Mouse (Mus musculus) forebrain, embryonic 13.5 days (tissue): ENCODE data around the gene Tgm6. TPM values are rescaled to one million over a fixed set of nuclear protein-coding genes. Genes with fewer than 3 reads are reported as not detected.
A peak's percentile ranks its signal among the peaks of the same experiment; 100 is the strongest.

ENCODE experiments used
- ATAC-seq: fragments of 200-750 bp; cut with Nextera tagmentation; 2 replicates; pipeline ENCODE4 v1.8.0; 2017
- H3K27ac ChIP-seq: fragments of 300-500 bp; sonication (generic); 2 replicates; pipeline ENCODE4 v1.5.1; 2015; ENCODE audit warnings: inconsistent platforms, mild to moderate bottlenecking, moderate library complexity
- H3K27me3 ChIP-seq: fragments of 300-500 bp; sonication (generic); 2 replicates; pipeline ENCODE4 v1.6.1; 2015; ENCODE audit warnings: mild to moderate bottlenecking, inconsistent platforms
- H3K36me3 ChIP-seq: fragments of 300-500 bp; sonication (generic); 2 replicates; pipeline ENCODE4 v1.6.1; 2015; ENCODE audit warnings: mild to moderate bottlenecking, inconsistent platforms; ENCODE audit not compliant: poor library complexity, severe bottlenecking
- H3K4me1 ChIP-seq: fragments of 300-500 bp; sonication (generic); 2 replicates; pipeline ENCODE4 v1.6.1; 2015; ENCODE audit warnings: inconsistent platforms
- H3K4me2 ChIP-seq: fragments of 300-500 bp; sonication (generic); 2 replicates; pipeline ENCODE4 v1.6.1; 2015; ENCODE audit warnings: inconsistent platforms, mild to moderate bottlenecking, moderate library complexity
- H3K4me3 ChIP-seq: fragments of 300-500 bp; sonication (generic); 2 replicates; pipeline ENCODE4 v1.5.1; 2015; ENCODE audit warnings: mild to moderate bottlenecking, inconsistent platforms
- H3K9ac ChIP-seq: fragments of 300-500 bp; sonication (generic); 2 replicates; pipeline ENCODE4 v1.6.1; 2015; ENCODE audit warnings: mild to moderate bottlenecking, inconsistent platforms
- H3K9me3 ChIP-seq: fragments of 300-500 bp; sonication (generic); replicated peaks from 2 replicates; pipeline ENCODE4 v1.6.1; 2016; ENCODE audit warnings: inconsistent platforms
- WGBS: fragments of 180-500 bp; shearing (Covaris S2); methylation state at CpG from one replicate; pipeline ENCODE4 v1.1.7; 2015; 5-methylcytosine and 5-hydroxymethylcytosine counted together
- polyA plus RNA-seq: library from polyadenylated mRNA; unstranded; fragments of >200 nt; fragmentation: Nextera tagmentation; extraction: Ambion mirVana; gene quantifications from 2 replicates; pipeline ENCODE4 v1.2.1, GENCODE M21; 2015

Tgm6 gene
- polyA plus RNA-seq, 1 experiment from 2014 or later = 0.06 TPM

DNA sequence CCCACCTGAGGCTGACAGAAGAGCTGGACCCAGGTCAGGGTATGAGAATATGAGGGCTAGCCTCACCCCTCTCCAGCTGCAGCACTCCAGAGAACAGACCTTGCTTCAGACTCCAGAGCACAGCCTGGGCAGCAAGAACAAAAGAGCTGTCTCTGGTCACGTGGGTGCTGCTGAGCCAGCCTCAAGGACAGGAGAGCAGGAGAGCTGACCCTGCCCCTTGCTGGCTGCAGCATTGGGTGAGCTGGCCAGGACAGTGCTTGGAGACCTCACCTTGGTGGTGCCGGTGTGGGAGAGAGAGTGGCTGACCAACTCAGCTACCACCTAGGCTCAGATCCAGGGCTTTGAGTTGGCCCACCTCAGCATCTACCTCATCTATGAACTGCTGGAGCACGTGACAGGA lies 43.0 kb downstream of the Tgm6 start:
- H3K36me3 ChIP-seq = no peaks in the 10 kb centered on the region
- H3K27me3 ChIP-seq = no peaks in the 10 kb centered on the region
- no peak for ATAC-seq
- no peak overlapping the region for H3K4me2 ChIP-seq
- no peak overlapping the region for H3K27ac ChIP-seq
- H3K4me3 ChIP-seq = no peak overlapping the region
- no peak overlapping the region for H3K9ac ChIP-seq
- peaks cover 7% of the 10 kb centered on the region; the same call in 1 of the 2 replicates for H3K4me1 ChIP-seq
- WGBS = 74% methylated on average over 3 of the region's 3 CpGs
- H3K9me3 ChIP-seq = no peaks in the 10 kb centered on the region

DNA sequence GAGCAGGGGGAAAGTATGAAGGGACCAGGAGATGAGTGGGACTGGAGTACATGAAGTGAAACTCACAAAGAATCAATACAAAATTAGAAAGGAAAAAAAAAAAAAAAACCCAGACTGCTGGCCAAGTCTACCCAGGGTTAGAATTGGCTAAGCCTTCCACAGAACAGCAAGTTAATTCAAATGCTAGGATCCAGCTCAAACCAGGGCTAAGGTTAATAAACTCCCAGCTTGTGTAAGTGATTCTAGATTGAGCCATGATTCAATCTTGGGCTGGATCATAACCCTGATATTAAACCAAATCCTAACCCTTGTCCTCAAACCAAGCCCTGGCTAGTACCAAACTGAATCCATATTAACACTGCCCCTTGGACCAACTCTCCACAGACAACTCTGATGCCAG lies 43.6 kb downstream of the Tgm6 start:
- ATAC-seq = no peak
- Histone ChIP-seq H3K36me3 (no peaks in the 10 kb centered on the region), H3K4me2 (no peak overlapping the region), H3K27me3 (no peaks in the 10 kb centered on the region), H3K9ac (no peak overlapping the region), H3K27ac (no peak overlapping the region), H3K4me1 (peaks cover 7% of the 10 kb centered on the region; the same call in 1 of the 2 replicates), H3K9me3 (no peaks in the 10 kb centered on the region), H3K4me3 (no peak overlapping the region)

DNA sequence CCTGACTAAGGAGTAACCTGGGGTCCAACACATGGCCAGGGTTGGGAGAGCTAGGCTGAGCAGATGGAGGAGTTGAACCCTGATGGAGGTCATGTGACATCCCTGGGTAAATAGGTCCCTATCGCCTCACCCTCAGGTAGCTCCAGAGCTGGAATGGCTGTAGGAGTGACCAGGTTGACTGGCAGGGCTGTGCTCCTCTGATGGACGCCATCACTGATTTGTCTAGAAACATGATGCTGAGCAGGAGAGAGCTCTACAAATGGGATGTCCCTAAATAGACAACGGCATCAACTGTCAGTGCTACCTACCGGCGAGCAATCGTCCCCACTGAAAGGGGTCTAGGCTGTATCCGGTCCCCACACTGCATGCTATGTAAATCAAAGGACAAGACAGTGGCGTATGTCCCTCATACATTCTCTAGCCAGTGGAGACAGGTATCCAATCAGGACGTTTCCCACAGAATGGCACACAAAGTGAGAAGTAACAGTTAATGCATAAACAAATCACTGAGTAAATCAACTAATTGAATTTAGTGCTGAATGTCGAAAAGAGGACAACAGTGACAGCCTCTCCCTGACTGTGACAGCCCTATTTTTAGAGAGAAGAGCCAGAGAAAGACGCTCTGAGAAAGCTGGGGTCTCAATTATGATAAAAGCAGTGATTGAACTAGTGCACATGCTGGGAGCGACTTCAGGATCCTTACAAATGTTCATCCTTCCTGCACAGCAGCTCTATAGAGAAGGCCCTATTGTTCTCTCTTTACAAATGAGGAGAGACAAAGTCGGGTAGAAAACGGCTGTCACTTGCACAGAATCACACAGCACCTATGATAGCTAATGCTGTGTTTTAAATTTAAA lies 45.2 kb downstream of the Tgm6 start:
- Histone ChIP-seq H3K27ac (peak overlapping the region; percentile 35), H3K9ac (no peak overlapping the region), H3K4me2 (no peak overlapping the region), H3K4me3 (no peak overlapping the region), H3K27me3 (no peaks in the 10 kb centered on the region), H3K36me3 (no peaks in the 10 kb centered on the region), H3K4me1 (peaks cover 7% of the 10 kb centered on the region; the same call in 1 of the 2 replicates), H3K9me3 (no peaks in the 10 kb centered on the region)
- WGBS = 48% methylated on average over 14 of the region's 14 CpGs
- peak; percentile 67 for ATAC-seq

DNA sequence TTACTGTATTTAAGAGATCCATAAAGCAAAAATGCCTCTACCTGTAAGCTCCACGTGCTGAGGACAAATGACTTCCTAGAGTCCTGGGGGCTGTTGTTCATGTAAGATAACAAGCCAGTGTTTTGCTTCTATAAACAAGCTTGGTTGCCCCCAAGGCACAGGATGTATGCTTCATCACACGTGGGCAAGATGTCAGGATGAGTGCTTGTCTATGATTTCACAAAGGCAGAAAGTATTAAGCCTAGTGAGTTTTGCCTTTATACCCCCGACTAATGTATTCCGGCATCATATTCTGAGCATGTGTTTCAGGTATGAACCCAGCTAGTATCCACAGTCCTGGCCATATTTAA lies 45.8 kb downstream of the Tgm6 start:
- H3K36me3 ChIP-seq = no peaks in the 10 kb centered on the region
- no peak overlapping the region for H3K9ac ChIP-seq
- WGBS = 55% methylated on average over 4 of the region's 4 CpGs
- H3K27ac ChIP-seq = peak overlapping the region; percentile 35
- H3K4me1 ChIP-seq = peaks cover 7% of the 10 kb centered on the region; the same call in 1 of the 2 replicates
- no peak overlapping the region for H3K4me3 ChIP-seq
- no peak for ATAC-seq
- no peak overlapping the region for H3K4me2 ChIP-seq
- no peaks in the 10 kb centered on the region for H3K9me3 ChIP-seq
- no peaks in the 10 kb centered on the region for H3K27me3 ChIP-seq

DNA sequence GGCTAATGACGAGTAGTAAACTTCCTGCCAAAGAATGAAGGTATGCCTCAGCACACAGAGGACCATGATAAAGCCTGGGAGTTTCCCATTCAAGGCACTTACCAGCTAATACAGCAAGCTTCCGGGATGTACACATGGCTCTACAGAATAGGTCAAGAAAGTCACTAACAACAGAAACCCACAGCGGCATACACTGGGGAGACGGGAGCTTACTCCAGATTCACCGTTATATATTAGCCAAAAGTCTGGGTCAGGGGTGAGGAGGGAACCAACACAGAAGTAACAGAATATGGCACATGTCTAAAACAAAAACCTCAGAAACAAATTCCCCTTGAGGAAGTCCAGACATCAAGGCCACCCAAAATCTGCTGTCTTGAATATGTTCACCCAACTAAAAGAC lies 50.5 kb downstream of the Tgm6 start:
- Histone ChIP-seq H3K36me3 (peaks cover 15% of the 10 kb centered on the region), H3K9me3 (no peaks in the 10 kb centered on the region), H3K4me3 (no peak overlapping the region), H3K9ac (no peak overlapping the region), H3K27ac (no peak overlapping the region), H3K27me3 (no peaks in the 10 kb centered on the region), H3K4me1 (peaks cover 7% of the 10 kb centered on the region), H3K4me2 (no peak overlapping the region)
- ATAC-seq = no peak
- 87% methylated on average over 5 of the region's 5 CpGs for WGBS

DNA sequence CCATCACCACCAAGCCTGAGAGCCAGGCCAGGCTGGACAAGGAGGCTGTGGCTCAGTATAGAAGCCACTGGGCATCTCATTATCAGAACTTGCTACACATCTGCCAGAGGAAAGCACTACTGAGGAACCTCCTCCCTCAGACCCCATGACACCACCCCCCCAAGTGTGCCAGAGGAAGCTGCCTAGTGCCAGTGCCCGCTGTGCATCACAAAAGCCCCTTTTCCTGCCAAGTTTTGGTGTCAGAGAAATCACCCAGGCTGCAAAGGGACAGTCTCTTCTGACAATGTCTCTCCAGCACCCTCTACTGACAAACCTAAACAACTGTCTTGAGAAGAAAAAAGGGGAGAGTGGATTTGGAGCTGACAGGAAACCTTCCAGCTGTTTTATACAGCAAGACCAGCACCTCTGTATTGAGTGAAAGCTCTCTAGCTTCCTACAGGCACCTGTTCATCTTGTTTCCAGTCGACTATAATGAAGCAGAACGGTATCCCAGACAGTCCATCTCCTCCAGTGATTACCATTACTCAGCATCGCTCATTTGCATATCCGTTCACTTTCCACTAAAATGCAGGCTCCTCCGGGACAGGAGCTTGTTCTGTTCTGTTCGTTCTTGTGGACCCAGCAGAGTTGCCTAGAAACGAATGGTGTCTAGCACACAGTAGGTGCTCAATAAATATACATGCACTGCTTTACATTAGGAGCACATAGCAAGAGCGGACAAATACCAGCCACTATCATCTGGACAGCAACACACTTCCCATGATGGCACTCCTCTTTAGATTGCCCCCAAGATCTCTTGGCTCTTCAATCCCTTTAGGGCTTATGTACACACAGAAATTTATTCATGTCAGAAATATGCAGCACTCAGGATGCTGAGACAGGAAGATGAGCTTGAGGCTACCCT lies 54.3 kb downstream of the Tgm6 start:
- Histone ChIP-seq H3K36me3 (peaks cover 42% of the 10 kb centered on the region), H3K9me3 (no peaks in the 10 kb centered on the region), H3K27me3 (no peaks in the 10 kb centered on the region), H3K4me1 (peaks cover 3% of the 10 kb centered on the region; the same call in 1 of the 2 replicates), H3K4me2 (no peak overlapping the region), H3K9ac (no peak overlapping the region), H3K4me3 (no peak overlapping the region), H3K27ac (no peak overlapping the region)
- peak; percentile 72 for ATAC-seq
- WGBS = 63% methylated on average over 9 of the region's 9 CpGs

DNA sequence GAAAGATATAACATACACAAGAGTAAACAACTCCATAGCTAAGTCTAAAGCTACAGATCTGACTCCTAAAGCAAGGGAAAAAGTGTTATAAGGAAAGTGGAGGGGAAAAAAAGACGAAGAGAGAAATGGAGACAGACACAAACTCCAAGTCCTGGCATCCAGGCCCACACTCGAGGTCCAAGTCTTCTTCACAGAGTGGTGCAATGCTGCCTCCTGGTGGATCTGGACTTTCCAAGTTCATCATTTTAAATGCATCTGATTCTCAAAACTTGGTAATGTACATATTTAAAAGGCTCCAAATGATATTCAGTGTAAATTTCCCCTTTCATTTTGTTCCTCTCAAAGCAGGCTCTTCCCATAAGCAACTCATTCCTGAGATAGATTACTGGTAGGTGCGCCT lies 55.6 kb downstream of the Tgm6 start:
- Histone ChIP-seq H3K27me3 (no peaks in the 10 kb centered on the region), H3K36me3 (peaks cover 55% of the 10 kb centered on the region), H3K4me1 (peaks cover 3% of the 10 kb centered on the region; the same call in 1 of the 2 replicates), H3K4me3 (no peak overlapping the region), H3K27ac (no peak overlapping the region), H3K9ac (no peak overlapping the region), H3K4me2 (no peak overlapping the region), H3K9me3 (no peaks in the 10 kb centered on the region)
- WGBS = 50% methylated on average over 3 of the region's 3 CpGs
- no peak for ATAC-seq

DNA sequence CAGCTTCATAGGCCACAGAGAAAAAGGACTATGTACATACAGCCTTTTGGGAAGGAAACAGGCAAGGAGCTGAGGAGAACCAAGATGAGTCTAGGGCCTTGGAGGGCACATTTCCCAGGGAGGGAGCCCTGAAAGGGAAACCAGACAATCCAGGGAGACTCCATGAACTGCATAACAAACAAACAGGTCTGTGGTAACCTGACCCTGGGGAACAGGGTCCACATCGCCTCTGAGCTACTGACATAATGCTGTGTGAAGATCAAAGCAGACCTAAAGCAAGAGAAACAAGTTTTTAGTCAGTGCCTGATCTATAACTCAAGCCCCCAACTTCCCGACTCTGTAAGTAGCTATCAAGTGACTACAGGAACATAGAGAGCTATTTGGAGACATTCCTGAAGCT lies 59.5 kb downstream of the Tgm6 start:
- peaks cover 80% of the 10 kb centered on the region for H3K36me3 ChIP-seq
- H3K27ac ChIP-seq = no peak overlapping the region
- no peaks in the 10 kb centered on the region for H3K27me3 ChIP-seq
- no peak overlapping the region for H3K9ac ChIP-seq
- no peak overlapping the region for H3K4me2 ChIP-seq
- peaks cover 3% of the 10 kb centered on the region for H3K4me1 ChIP-seq
- H3K4me3 ChIP-seq = no peak overlapping the region
- no peaks in the 10 kb centered on the region for H3K9me3 ChIP-seq
- no peak for ATAC-seq
- 88% methylated on average over 2 of the region's 2 CpGs for WGBS

DNA sequence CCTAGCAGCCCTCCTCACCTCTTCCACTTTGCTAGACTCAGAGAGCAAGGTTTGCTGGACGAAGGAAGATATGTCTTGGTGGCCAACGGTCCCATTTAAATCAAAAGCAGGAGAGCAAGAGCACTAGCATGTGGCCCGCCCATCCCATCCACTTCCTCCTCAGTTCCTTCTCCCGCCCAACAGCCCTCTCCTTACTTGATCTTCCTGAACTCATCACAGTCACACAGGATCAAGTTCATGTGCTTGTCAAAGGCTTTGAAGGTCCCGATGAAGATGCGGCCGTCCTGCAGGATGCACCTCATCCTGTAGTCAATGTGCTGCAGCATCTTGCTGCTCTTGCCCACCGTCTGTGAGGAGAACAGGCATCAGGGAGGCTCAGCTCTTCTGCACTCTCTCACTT lies 64.6 kb downstream of the Tgm6 start:
- Histone ChIP-seq H3K27ac (no peak overlapping the region), H3K9me3 (no peaks in the 10 kb centered on the region), H3K4me3 (peak overlapping the region; percentile 6; the same call in 1 of the 2 replicates), H3K27me3 (no peaks in the 10 kb centered on the region), H3K36me3 (peaks cover 51% of the 10 kb centered on the region), H3K9ac (peak overlapping the region; percentile 100), H3K4me1 (peaks cover 22% of the 10 kb centered on the region), H3K4me2 (peak overlapping the region; percentile 87)
- no peak for ATAC-seq
- 76% methylated on average over 8 of the region's 8 CpGs for WGBS

DNA sequence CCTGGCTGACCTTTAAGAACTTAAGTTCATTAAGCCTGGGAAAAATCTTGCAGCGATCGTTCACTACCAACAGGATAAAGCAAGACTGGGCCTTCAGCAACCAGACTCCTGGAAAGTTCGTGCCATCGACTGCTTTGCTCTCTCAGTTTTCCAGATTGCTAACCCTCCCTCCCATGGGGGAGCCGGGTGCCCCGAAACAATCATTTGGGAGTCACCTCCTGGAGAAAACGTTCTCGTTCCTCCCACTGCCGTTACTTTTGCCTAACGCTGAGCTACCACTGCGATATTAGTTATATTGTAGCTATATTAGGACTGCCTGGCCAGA lies 66.1 kb downstream of the Tgm6 start:
- H3K9me3 ChIP-seq = no peaks in the 10 kb centered on the region
- H3K4me3 ChIP-seq = peak overlapping the region; percentile 99
- peak overlapping the region; percentile 97 for H3K27ac ChIP-seq
- no peaks in the 10 kb centered on the region for H3K27me3 ChIP-seq
- H3K4me1 ChIP-seq = peaks cover 22% of the 10 kb centered on the region
- peak overlapping the region; percentile 87 for H3K4me2 ChIP-seq
- peaks cover 36% of the 10 kb centered on the region for H3K36me3 ChIP-seq
- peak overlapping the region; percentile 100 for H3K9ac ChIP-seq
- no peak for ATAC-seq
- 0% methylated on average over 11 of the region's 11 CpGs for WGBS

DNA sequence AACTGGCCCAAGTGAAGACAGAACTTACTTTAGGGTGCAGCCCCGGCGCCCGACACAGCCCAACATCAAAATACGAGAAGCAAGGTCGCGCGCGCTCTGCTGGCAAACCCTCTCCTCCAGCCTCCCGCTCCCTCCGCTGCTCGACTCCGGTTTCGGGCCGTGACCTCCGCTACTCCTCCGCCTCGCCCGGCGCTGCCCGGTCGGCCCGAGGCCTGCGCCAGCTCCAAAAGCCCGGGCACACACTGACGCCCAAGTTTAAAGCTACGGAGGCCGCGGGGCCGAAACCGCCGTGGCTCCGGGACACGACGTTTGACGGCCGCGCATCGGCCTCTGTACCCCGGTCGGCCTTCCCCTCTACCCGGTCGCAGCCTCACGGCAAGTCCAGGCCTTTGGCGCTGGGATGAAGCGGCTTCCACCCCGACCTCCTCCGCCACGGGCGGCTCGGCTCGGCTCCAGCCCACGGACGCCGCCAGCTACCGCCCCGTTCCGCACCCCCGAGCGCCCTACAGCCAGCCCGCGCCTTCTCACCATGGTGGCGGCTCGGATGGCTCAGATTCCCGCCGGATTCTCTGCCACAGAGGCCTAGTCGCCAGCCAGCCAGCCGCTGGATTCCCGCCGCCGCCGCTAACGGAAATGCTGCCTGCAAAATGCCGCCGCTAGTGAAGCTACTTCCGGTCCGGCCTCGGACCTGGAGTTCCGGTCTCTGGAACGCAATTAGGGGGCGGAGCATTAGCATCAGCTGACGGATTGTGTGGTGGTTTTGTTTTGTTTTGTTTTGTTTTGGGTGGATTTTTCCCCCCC lies 66.7 kb downstream of the Tgm6 start, which contains the start of gene Snrpb:
TSS of gene Snrpb (minus strand) at position 698 of the 801 bp plus-strand sequence.
- H3K9me3 ChIP-seq = no peaks in the 10 kb centered on the region
- H3K4me1 ChIP-seq = peaks cover 22% of the 10 kb centered on the region
- WGBS = under 1% methylated on average over 80 of the region's 81 CpGs
- H3K27ac ChIP-seq = peak within 1 kb of the TSS; percentile 97
- peak within 1 kb of the TSS; percentile 100 for H3K9ac ChIP-seq
- H3K4me3 ChIP-seq = peak within 1 kb of the TSS; percentile 99
- peak; percentile 94 for ATAC-seq
- peaks cover 30% of the 10 kb centered on the region for H3K36me3 ChIP-seq
- peak within 1 kb of the TSS; percentile 87 for H3K4me2 ChIP-seq
- no peaks in the 10 kb centered on the region for H3K27me3 ChIP-seq
